Mouse (Mus musculus) bone marrow, adult 2 months (tissue): ENCODE data around the gene Abca14.

ENCODE experiments used
- CTCF ChIP-seq: fragments of 200-500 bp; IDR thresholded peaks from 2 replicates; pipeline ENCODE4 v1.5.1; 2011; ENCODE audit warnings: low read length, control low read depth; ENCODE audit not compliant: control insufficient read depth, insufficient read depth
- POLR2A ChIP-seq: fragments of 200-500 bp; IDR thresholded peaks from 2 replicates; pipeline ENCODE4 v1.6.1; 2011; ENCODE audit warnings: low read depth, mild to moderate bottlenecking, control low read depth, low read length, borderline replicate concordance; ENCODE audit not compliant: control insufficient read depth

DNA sequence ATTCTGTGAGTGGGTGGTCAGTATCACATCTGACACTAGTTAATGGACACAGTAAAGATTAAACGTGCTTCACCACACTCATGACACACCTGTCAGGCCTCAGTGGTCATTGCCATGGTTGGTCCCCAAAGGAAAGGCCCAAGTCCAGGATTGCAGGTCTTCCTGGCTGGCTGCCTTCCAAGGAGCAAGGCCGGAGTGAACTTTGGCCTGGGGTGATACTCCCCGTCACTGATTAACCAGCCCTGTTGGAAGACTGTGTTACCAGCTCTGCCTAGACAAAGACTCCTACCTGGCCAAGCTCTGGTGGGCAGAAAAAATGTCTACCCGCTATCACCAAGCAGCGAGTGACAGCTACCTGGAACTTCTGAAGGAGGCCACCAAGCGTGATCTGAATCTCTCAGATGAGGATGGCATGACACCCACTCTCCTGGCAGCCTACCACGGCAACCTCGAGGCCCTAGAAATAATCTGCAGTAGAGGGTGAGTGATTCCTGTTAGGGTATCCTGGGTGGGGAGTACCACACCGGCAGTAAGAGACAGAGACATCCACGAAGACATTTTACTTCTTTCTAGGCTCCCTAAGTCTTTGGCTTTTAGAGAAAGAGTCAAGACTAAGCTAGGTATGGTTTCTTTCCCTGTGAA lies 30.0 kb upstream of the Abca14 start, which contains the start of gene Anks4b:
- no peak for TF ChIP-seq CTCF
- no peak for TF ChIP-seq POLR2A
